Mouse (Mus musculus) heart, postnatal 0 days (tissue): ENCODE results near the gene Gdf10. TPM values are rescaled to one million over a fixed set of nuclear protein-coding genes. Genes with fewer than 3 reads are reported as not detected.
A peak's percentile ranks its signal among the peaks of the same experiment; 100 is the strongest.

Source experiments
- ATAC-seq: fragments of 200-750 bp; cut with Nextera tagmentation; 2 replicates; pipeline ENCODE4 v1.8.0; 2017; ENCODE audit warnings: low read depth, moderate number of reproducible peaks, moderate library complexity; ENCODE audit not compliant: insufficient read depth
- DNase-seq: peaks from one replicate; pipeline ENCODE4 v3.0.0-alpha.2; 2016; ENCODE audit warnings: low spot score
- H3K27ac ChIP-seq: fragments of 300-500 bp; sonication (generic); 2 replicates; pipeline ENCODE4 v1.5.1; 2014; ENCODE audit warnings: low read depth, mild to moderate bottlenecking
- H3K27me3 ChIP-seq: fragments of 300-500 bp; sonication (generic); 2 replicates; pipeline ENCODE4 v1.6.1; 2014; ENCODE audit warnings: low read length, mixed read lengths; ENCODE audit not compliant: control insufficient read depth, insufficient read depth
- H3K36me3 ChIP-seq: fragments of 300-500 bp; sonication (generic); replicated peaks from 2 replicates; pipeline ENCODE4 v1.6.1; 2014; ENCODE audit warnings: low read length, mixed read lengths; ENCODE audit not compliant: control insufficient read depth, insufficient read depth
- H3K4me1 ChIP-seq: fragments of 300-500 bp; sonication (generic); 2 replicates; pipeline ENCODE4 v1.6.1; 2014; ENCODE audit warnings: antibody characterized with exemption; ENCODE audit not compliant: control insufficient read depth, insufficient read depth
- H3K4me2 ChIP-seq: fragments of 300-500 bp; sonication (generic); 2 replicates; pipeline ENCODE4 v1.6.1; 2014; ENCODE audit warnings: low read depth, mild to moderate bottlenecking, low read length, moderate library complexity
- H3K4me3 ChIP-seq: fragments of 300-500 bp; sonication (generic); 2 replicates; pipeline ENCODE4 v1.5.1; 2014; ENCODE audit warnings: low read depth, low read length
- H3K9ac ChIP-seq: fragments of 300-500 bp; sonication (generic); replicated peaks from 2 replicates; pipeline ENCODE4 v1.6.1; 2014; ENCODE audit warnings: low read depth, low read length, mixed read lengths
- H3K9me3 ChIP-seq: fragments of 300-500 bp; sonication (generic); replicated peaks from 2 replicates; pipeline ENCODE4 v1.6.1; 2016; ENCODE audit warnings: low read length; ENCODE audit not compliant: control insufficient read depth
- CTCF ChIP-seq: IDR thresholded peaks from 2 replicates; pipeline ENCODE4 v1.5.1; 2016; ENCODE audit warnings: antibody characterized with exemption, control low read depth, low read depth
- EP300 ChIP-seq: IDR thresholded peaks from 2 replicates; pipeline ENCODE4 v1.6.1; 2016; ENCODE audit warnings: antibody characterized with exemption, low read depth
- WGBS: fragments of 180-500 bp; shearing (Covaris S2); extraction: QIAGEN DNeasy Blood & Tissue Kit; methylation state at CpG from one replicate; pipeline ENCODE4 v1.1.7; 2014; 5-methylcytosine and 5-hydroxymethylcytosine counted together
- polyA plus RNA-seq: library from polyadenylated mRNA; unstranded; fragments of >200 nt; fragmentation: Nextera tagmentation; extraction: Ambion mirVana; gene quantifications from 2 replicates; pipeline ENCODE4 v1.2.1, GENCODE M21; 2015
- total RNA-seq: library from RNA; depleted of rRNA; stranded (reverse); fragments of >200 nt; gene quantifications from 2 replicates; pipeline ENCODE4 v1.2.3, GENCODE M21; 2014; ENCODE audit warnings: low replicate concordance

Gene Gdf10
- total and polyA plus RNA-seq, 2 experiments from 2014 or later: 1.1 to 1.6 TPM

DNA sequence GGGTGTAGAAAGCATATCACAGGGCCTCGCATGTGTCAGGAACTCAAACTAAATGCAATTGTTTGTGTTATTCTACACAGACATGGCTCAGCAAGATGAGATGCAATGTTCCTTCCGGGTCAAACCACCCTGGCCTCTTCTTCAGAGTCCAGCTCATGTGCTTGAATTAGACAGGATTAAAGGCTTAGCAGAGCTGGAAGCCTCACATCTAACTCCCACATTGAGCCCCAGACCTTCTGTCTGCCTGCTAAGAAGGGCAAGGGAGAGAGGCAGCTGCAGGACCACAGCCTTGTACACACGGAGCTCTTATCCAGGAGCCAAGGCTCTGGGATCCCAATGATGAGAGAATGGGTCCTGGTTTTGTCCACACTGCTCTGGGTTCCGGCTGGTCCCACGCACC is 30.4 kb downstream of the Gdf10 start, which contains the start of gene Rbp3:
Rbp3 (plus strand) TSS at position 243 of the 400 bp plus-strand sequence.
- TF ChIP-seq CTCF: no peak
- no peak for TF ChIP-seq EP300
- no peak within 1 kb of the TSS for H3K4me3 ChIP-seq
- H3K27ac ChIP-seq: no peak within 1 kb of the TSS
- no peak within 1 kb of the TSS for H3K9ac ChIP-seq
- no peak for DNase-seq
- H3K36me3 ChIP-seq: no peaks in the 10 kb centered on the region
- no peak for ATAC-seq
- H3K4me1 ChIP-seq: no peaks in the 10 kb centered on the region
- H3K9me3 ChIP-seq: no peaks in the 10 kb centered on the region
- no peaks in the 10 kb centered on the region for H3K27me3 ChIP-seq
- 78% methylated on average over 5 of the region's 5 CpGs for WGBS
- no peak within 1 kb of the TSS for H3K4me2 ChIP-seq

DNA sequence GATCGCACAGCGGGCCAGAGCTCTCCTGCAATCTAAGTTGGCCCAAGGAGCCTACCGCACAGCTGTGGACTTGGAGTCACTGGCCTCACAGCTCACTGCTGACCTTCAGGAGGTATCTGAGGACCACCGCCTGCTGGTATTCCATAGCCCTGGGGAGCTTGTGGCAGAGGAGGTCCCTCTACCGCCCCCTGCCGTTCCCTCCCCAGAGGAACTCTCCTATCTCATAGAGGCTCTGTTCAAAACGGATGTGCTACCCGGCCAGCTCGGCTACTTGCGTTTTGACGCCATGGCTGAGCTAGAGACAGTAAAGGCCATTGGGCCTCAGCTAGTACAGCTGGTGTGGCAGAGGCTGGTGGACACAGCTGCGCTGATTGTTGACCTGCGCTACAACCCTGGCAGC is 32.7 kb downstream of the Gdf10 start:
- H3K36me3 ChIP-seq: no peaks in the 10 kb centered on the region
- ATAC-seq (no peak), DNase-seq (no peak)
- no peak overlapping the region for H3K27ac ChIP-seq
- no peak overlapping the region for H3K4me3 ChIP-seq
- H3K9ac ChIP-seq: no peak overlapping the region
- H3K4me2 ChIP-seq: no peak overlapping the region
- no peaks in the 10 kb centered on the region for H3K9me3 ChIP-seq
- no peaks in the 10 kb centered on the region for H3K27me3 ChIP-seq
- no peaks in the 10 kb centered on the region for H3K4me1 ChIP-seq
- 69% methylated on average over 13 of the region's 13 CpGs for WGBS
- no peak for TF ChIP-seq EP300

DNA sequence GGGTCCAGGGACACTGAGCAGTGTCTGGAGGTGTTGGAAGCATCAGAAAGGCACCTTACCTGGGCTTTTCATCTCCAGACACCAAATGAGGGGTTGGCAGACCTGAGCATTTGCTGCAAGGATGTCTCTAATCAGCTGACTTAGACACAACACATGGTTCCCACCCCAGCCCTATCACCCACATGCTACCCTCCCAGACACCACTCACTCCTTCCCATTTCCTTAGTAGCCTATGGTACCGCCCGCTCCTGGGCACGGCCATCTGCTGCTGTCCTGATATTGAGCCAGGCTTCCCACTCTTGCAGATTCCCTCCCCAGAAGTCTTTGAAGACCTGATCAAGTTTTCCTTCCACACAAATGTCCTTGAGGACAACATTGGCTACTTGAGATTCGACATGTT is 34.8 kb downstream of the Gdf10 start:
- H3K27me3 ChIP-seq: no peaks in the 10 kb centered on the region
- H3K36me3 ChIP-seq: no peaks in the 10 kb centered on the region
- no peak overlapping the region for H3K9ac ChIP-seq
- ATAC-seq (no peak), DNase-seq (no peak)
- no peaks in the 10 kb centered on the region for H3K9me3 ChIP-seq
- H3K4me3 ChIP-seq: no peak overlapping the region
- H3K4me2 ChIP-seq: no peak overlapping the region
- WGBS: 54% methylated on average over 4 of the region's 4 CpGs
- H3K4me1 ChIP-seq: no peaks in the 10 kb centered on the region
- no peak for TF ChIP-seq EP300
- TF ChIP-seq CTCF: no peak
- H3K27ac ChIP-seq: no peak overlapping the region

DNA sequence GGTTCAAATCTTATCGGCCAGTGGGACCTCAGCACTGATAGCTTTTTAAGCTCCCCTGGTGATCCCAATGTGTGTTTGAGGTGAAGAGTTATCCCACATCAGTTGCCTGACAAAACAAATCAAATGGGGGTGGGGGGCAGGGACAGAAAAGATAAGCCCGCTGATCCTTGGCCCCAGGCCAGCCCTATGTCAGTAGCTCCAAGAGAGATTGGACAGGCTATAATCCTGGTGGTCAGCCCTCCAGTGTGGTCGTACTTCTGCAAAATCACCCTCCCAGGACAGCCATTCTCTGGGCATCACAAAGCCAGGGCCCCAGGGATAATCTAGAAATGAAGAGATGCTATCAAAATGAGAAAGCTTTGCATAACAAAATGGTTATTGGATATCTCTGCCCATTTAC is 35.5 kb downstream of the Gdf10 start:
- Histone ChIP-seq H3K4me2 (no peak overlapping the region), H3K4me1 (no peaks in the 10 kb centered on the region), H3K9me3 (no peaks in the 10 kb centered on the region), H3K9ac (no peak overlapping the region), H3K4me3 (no peak overlapping the region), H3K27me3 (no peaks in the 10 kb centered on the region), H3K36me3 (no peaks in the 10 kb centered on the region), H3K27ac (no peak overlapping the region)
- no peak for TF ChIP-seq EP300
- TF ChIP-seq CTCF: no peak
- no peak for DNase-seq
- WGBS: 13% methylated on average over 3 of the region's 3 CpGs
- ATAC-seq: no peak

DNA sequence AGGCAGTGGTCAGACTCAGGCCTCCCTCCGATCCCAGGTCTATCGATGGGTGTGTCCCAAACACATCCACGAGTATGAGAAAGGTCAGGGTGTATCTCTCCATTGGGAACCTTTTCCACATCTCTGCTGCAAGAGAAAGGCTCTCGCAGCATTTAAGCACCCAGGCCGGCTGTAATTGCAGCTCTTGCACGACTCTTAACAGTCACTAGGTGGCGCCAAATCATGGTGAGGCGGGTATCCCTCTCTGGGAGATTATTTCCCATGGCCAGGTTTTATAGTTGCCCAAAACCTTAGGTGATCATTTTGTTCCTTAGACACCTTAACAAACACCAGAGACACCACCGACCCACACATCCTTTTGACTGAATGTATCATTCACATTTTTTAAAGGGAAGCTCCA is 36.0 kb downstream of the Gdf10 start:
- H3K9me3 ChIP-seq: no peaks in the 10 kb centered on the region
- H3K36me3 ChIP-seq: no peaks in the 10 kb centered on the region
- no peak overlapping the region for H3K27ac ChIP-seq
- TF ChIP-seq EP300 (no peak), CTCF (peak; percentile 92)
- WGBS: 6% methylated on average over 9 of the region's 9 CpGs
- no peak overlapping the region for H3K4me3 ChIP-seq
- no peak overlapping the region for H3K4me2 ChIP-seq
- H3K4me1 ChIP-seq: no peaks in the 10 kb centered on the region
- no peak for ATAC-seq
- no peaks in the 10 kb centered on the region for H3K27me3 ChIP-seq
- H3K9ac ChIP-seq: no peak overlapping the region
- DNase-seq: peak; percentile 51

DNA sequence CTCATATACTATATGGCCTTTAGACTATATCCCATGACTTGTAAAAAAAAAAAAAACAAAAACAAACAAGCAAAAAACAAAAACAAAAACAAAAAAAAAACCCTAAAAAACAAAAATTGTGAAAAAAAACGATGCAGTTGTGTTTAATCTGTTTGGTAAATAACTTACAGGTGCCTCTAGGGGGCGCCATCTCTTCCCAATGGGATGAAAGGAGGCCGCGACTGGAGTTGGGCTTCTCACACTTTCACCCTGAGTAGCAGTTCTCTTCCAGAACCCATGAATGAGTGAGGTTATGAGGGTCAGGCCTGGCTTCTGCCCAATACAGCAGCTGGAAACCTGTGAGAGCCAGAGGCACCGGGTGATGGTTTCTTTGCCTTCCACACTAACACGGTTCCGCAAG is 42.3 kb downstream of the Gdf10 start:
- H3K27me3 ChIP-seq: no peaks in the 10 kb centered on the region
- no peaks in the 10 kb centered on the region for H3K4me1 ChIP-seq
- no peak overlapping the region for H3K4me2 ChIP-seq
- H3K36me3 ChIP-seq: no peaks in the 10 kb centered on the region
- 54% methylated on average over 7 of the region's 7 CpGs for WGBS
- H3K9ac ChIP-seq: no peak overlapping the region
- DNase-seq: no peak
- no peak for TF ChIP-seq EP300
- TF ChIP-seq CTCF: no peak
- no peak for ATAC-seq
- H3K27ac ChIP-seq: no peak overlapping the region
- H3K9me3 ChIP-seq: no peaks in the 10 kb centered on the region
- no peak overlapping the region for H3K4me3 ChIP-seq
